10 mouse cellular contexts compared by ENCODE assay signal in the genomic region with DNA sequence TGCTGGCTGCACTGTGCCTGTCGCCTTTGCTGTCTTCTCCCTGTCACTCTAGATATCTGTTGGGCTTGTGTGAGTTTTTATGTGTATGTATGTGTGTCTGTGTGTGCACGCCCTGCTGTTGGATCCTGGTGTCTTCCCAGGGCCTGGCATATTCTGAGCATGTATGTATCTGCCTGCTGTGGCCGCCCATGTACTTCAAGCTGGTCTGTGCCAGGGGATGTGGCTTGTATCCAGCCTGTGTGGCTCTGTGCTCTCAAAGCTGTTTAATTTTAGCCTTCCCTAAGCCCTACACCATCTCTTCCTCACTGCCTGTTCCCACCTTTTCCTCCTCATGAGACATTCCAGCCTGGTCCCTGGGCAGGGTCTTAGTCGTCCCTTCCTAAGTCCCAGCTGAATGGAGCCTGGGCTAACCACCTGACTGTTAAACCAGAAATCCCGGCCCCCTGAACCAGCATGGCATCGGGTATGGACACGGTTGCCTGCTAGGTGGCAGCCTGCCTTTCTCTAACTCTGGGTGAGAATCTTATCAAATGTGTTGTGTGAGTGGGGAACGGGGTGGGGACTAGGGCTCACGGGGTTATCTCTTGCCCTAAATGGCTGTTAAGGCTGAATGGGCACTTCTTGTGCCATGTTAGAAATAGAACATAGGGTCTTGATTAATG. TPM values are rescaled to one million over a fixed set of nuclear protein-coding genes. Genes with fewer than 3 reads are reported as not detected.
DNase-seq lines count a peak whose midpoint lies in the region; ATAC-seq and TF ChIP-seq lines count a peak whose summit lies in the region.
"Had no signal": no experiment of that assay in that cellular context is flagged by ENCODE, and none has a peak within 500 bp of the region (broad histone marks: within the 10 kb centered on the region; RNA-seq: fewer than 3 reads in every experiment).

No protein-coding gene starts in this region.

- peak; percentile 66 to 72 for DNase-seq in cerebellum, adult 2 months
- DNase-seq in cerebellum, postnatal 4 days (ENCODE audit: low spot score in 2 of 2), result no peak
- DNase-seq in lung, adult 18-20 months, result no peak
- DNase-seq in layer of hippocampus, adult 9-11 months, result peak; percentile 77
- DNase-seq in retina, embryonic 14.5 days (ENCODE audit: low spot score), result no peak
- no peak for DNase-seq in hindbrain, embryonic 14.5 days (ENCODE audit: low spot score)
- no peak for DNase-seq in liver, postnatal 0 days
- DNase-seq: kidney, adult 2 months had no signal

- H3K36me3 ChIP-seq in lung, embryonic 16.5 days (ENCODE audit: control insufficient read depth, insufficient read depth, low read length), result no peaks in the 10 kb centered on the region
- 0 out of 2 replicates have a peak, but pooled peaks cover 2% of the 10 kb centered on the region for H3K36me3 ChIP-seq in hindbrain, embryonic 14.5 days (replicated peaks; ENCODE audit: control insufficient read depth, insufficient read depth)
- H3K36me3 ChIP-seq in liver, postnatal 0 days (replicated peaks; ENCODE audit: insufficient read depth, low read length), result no peaks in the 10 kb centered on the region

- no peak for TF ChIP-seq EP300 in liver, postnatal 0 days (IDR thresholded peaks at IDR 0.05; ENCODE audit: low read depth)

- no peak for TF ChIP-seq POLR2A in cerebellum, adult 2 months (IDR thresholded peaks at IDR 0.05; ENCODE audit: borderline replicate concordance, insufficient read depth, low read length)

- H3K4me1 ChIP-seq in cerebellum, adult 2 months (ENCODE audit: control insufficient read depth, insufficient read depth, low read length), result peaks cover 51% of the 10 kb centered on the region
- H3K4me1 ChIP-seq in lung, embryonic 16.5 days (replicated peaks; ENCODE audit: control insufficient read depth, insufficient read depth, low read length), result peaks cover 26% of the 10 kb centered on the region
- no peaks in the 10 kb centered on the region for H3K4me1 ChIP-seq in hindbrain, embryonic 14.5 days (replicated peaks; ENCODE audit: control insufficient read depth, insufficient read depth, low read length)
- no peaks in the 10 kb centered on the region for H3K4me1 ChIP-seq in liver, postnatal 0 days (ENCODE audit: insufficient read depth)

- H3K9ac ChIP-seq in lung, embryonic 16.5 days (ENCODE audit: low read length), result no peak overlapping the region
- H3K9ac ChIP-seq in hindbrain, embryonic 14.5 days, result no peak overlapping the region
- H3K9ac ChIP-seq in liver, postnatal 0 days (replicated peaks), result no peak overlapping the region

- TF ChIP-seq CTCF in cerebellum, adult 2 months (IDR thresholded peaks at IDR 0.05; ENCODE audit: borderline replicate concordance, insufficient read depth, low read depth, low read length), result no peak
- no peak for TF ChIP-seq CTCF in liver, postnatal 0 days (IDR thresholded peaks at IDR 0.05; ENCODE audit: low read depth)

- no peak overlapping the region for H3K4me2 ChIP-seq in lung, embryonic 16.5 days (ENCODE audit: low read depth, low read length)
- H3K4me2 ChIP-seq in hindbrain, embryonic 14.5 days (replicated peaks), result no peak overlapping the region
- H3K4me2 ChIP-seq in liver, postnatal 0 days (ENCODE audit: low read depth, low read length), result no peak overlapping the region

- WGBS in cerebellum, adult 2 months, result 25% methylated on average over 9 of the region's 9 CpGs
- WGBS in lung, embryonic 16.5 days, result 49% methylated on average over 9 of the region's 9 CpGs
- 73% methylated on average over 9 of the region's 9 CpGs for WGBS in hindbrain, embryonic 14.5 days
- WGBS in liver, postnatal 0 days (ENCODE audit: insufficient replicate concordance), result 61% methylated on average over 9 of the region's 9 CpGs

- no peaks in the 10 kb centered on the region for H3K9me3 ChIP-seq in lung, embryonic 16.5 days (ENCODE audit: control insufficient read depth, low read length)
- no peaks in the 10 kb centered on the region for H3K9me3 ChIP-seq in hindbrain, embryonic 14.5 days (ENCODE audit: control insufficient read depth, low read length)
- H3K9me3 ChIP-seq in liver, postnatal 0 days (ENCODE audit: low read length), result no peaks in the 10 kb centered on the region

- no peak overlapping the region for H3K27ac ChIP-seq in cerebellum, adult 2 months (ENCODE audit: insufficient read depth, low read length)
- H3K27ac ChIP-seq in lung, embryonic 16.5 days (ENCODE audit: low read length), result peak overlapping the region; percentile 25; the same call in 1 of the 2 replicates
- no peak overlapping the region for H3K27ac ChIP-seq in hindbrain, embryonic 14.5 days
- no peak overlapping the region for H3K27ac ChIP-seq in liver, postnatal 0 days (ENCODE audit: low read depth)

- no peak for ATAC-seq in lung, embryonic 16.5 days (ENCODE audit: low read depth)
- no peak for ATAC-seq in hindbrain, embryonic 14.5 days (ENCODE audit: low FRiP score)
- no peak for ATAC-seq in liver, postnatal 0 days
- ATAC-seq: midbrain, embryonic 16.5 days had no signal

- H3K4me3 ChIP-seq in cerebellum, adult 2 months (replicated peaks; ENCODE audit: insufficient read depth, low read depth, low read length), result no peak overlapping the region
- no peak overlapping the region for H3K4me3 ChIP-seq in lung, embryonic 16.5 days (ENCODE audit: low read length)
- H3K4me3 ChIP-seq in hindbrain, embryonic 14.5 days (replicated peaks; ENCODE audit: low read length), result no peak overlapping the region
- no peak overlapping the region for H3K4me3 ChIP-seq in liver, postnatal 0 days (ENCODE audit: low read depth, low read length)

- H3K27me3 ChIP-seq in cerebellum, adult 2 months (ENCODE audit: control insufficient read depth, insufficient read depth, low read length), result no peaks in the 10 kb centered on the region
- H3K27me3 ChIP-seq in lung, embryonic 16.5 days (ENCODE audit: control insufficient read depth, insufficient read depth, low read depth, low read length), result no peaks in the 10 kb centered on the region
- H3K27me3 ChIP-seq in hindbrain, embryonic 14.5 days (ENCODE audit: control insufficient read depth, insufficient read depth, low read length), result no peaks in the 10 kb centered on the region
- H3K27me3 ChIP-seq in liver, postnatal 0 days (ENCODE audit: insufficient read depth, low read length), result no peaks in the 10 kb centered on the region

RNA-seq across cellular contexts. Expression of gene Lrrc10b, which starts 23.3 kb away (rescaled TPM):
- polyA plus RNA-seq in cerebellum, adult 2 months (2012; rRNA removed), result 0.54 and 0.57 TPM in 2 replicates
- polyA plus RNA-seq in lung, embryonic 16.5 days (2015; fragmentation: Nextera tagmentation; extraction: Ambion mirVana), result 0.52 and 0.73 TPM in 2 replicates
- 1.5 and 1.6 TPM in 2 replicates for polyA plus RNA-seq in hindbrain, embryonic 14.5 days (2014; fragmentation: Nextera tagmentation; extraction: Ambion mirVana)
- polyA plus RNA-seq in liver, postnatal 0 days (2015; fragmentation: Nextera tagmentation; extraction: Ambion mirVana), result 0.05 TPM in 1 of 2 replicates, not detected in the other

RNA-seq across cellular contexts. Expression of gene Syt7, which starts 45.1 kb away (rescaled TPM):
- polyA plus RNA-seq in cerebellum, adult 2 months (2012; rRNA removed), result 173 and 187 TPM in 2 replicates
- 0.75 and 0.82 TPM in 2 replicates for polyA plus RNA-seq in lung, embryonic 16.5 days (2015; fragmentation: Nextera tagmentation; extraction: Ambion mirVana)
- polyA plus RNA-seq in hindbrain, embryonic 14.5 days (2014; fragmentation: Nextera tagmentation; extraction: Ambion mirVana), result 12.0 and 14.0 TPM in 2 replicates
- 0.04 and 0.24 TPM in 2 replicates for polyA plus RNA-seq in liver, postnatal 0 days (2015; fragmentation: Nextera tagmentation; extraction: Ambion mirVana)

RNA-seq across cellular contexts. Expression of gene Ppp1r32, which starts 48.7 kb away (rescaled TPM):
- polyA plus RNA-seq in cerebellum, adult 2 months (2012; rRNA removed), result 1.3 and 1.8 TPM in 2 replicates
- polyA plus RNA-seq in lung, embryonic 16.5 days (2015; fragmentation: Nextera tagmentation; extraction: Ambion mirVana), result 2.1 and 3.7 TPM in 2 replicates
- 1.9 and 2.8 TPM in 2 replicates for polyA plus RNA-seq in hindbrain, embryonic 14.5 days (2014; fragmentation: Nextera tagmentation; extraction: Ambion mirVana)
- 0.11 and 0.15 TPM in 2 replicates for polyA plus RNA-seq in liver, postnatal 0 days (2015; fragmentation: Nextera tagmentation; extraction: Ambion mirVana)

Comparison
In these comparisons a context has a peak if more than half of its experiments do, and no peak if none do; other contexts are left out.
1. DNase-seq: peak in cerebellum, adult 2 months (2 of 2) and layer of hippocampus, adult 9-11 months (single experiment); none in cerebellum, postnatal 4 days (0 of 2), lung, adult 18-20 months (0 of 2), retina, embryonic 14.5 days (single experiment), hindbrain, embryonic 14.5 days (single experiment) and liver, postnatal 0 days (single experiment).
2. RNA of gene Syt7, which starts 45.1 kb away (polyA plus RNA-seq): 173 to 187 TPM in cerebellum, adult 2 months; 12.0 to 14.0 TPM in hindbrain, embryonic 14.5 days, 0.75 to 0.82 TPM in lung, embryonic 16.5 days and 0.04 to 0.24 TPM in liver, postnatal 0 days; every median in the first group is over 10 times any median in the second.